Mouse (Mus musculus) liver, adult 2 months (tissue): Measurements from ENCODE around the gene Pstpip1.

Experiments used
- CTCF ChIP-seq: fragments of 200-500 bp; IDR thresholded peaks from 2 replicates; pipeline ENCODE4 v1.5.1; 2011; ENCODE audit warnings: low read depth, low read length, control low read depth
- POLR2A ChIP-seq: fragments of 200-500 bp; IDR thresholded peaks from 2 replicates; pipeline ENCODE4 v1.6.1; 2011; ENCODE audit warnings: low read length, control low read depth; ENCODE audit not compliant: insufficient read depth; ENCODE audit errors: extremely low read depth

GRCm38 (mm10) chr9:56079587-56079986 lies 10.2 kb upstream of the Pstpip1 start:
- TF ChIP-seq CTCF (no peak), POLR2A (no peak)
